Mouse (Mus musculus) cerebellum, adult 9-11 months (tissue): ENCODE data around the gene Fam189a1.

Experiments used
- DNase-seq: peaks from one replicate; pipeline ENCODE4 v3.0.0; 2022

Gene Fam189a1

GRCm38 (mm10) chr7:64944686-64945085 is 211.7 kb downstream of the Fam189a1 start:
- DNase-seq, result no peak

DNA sequence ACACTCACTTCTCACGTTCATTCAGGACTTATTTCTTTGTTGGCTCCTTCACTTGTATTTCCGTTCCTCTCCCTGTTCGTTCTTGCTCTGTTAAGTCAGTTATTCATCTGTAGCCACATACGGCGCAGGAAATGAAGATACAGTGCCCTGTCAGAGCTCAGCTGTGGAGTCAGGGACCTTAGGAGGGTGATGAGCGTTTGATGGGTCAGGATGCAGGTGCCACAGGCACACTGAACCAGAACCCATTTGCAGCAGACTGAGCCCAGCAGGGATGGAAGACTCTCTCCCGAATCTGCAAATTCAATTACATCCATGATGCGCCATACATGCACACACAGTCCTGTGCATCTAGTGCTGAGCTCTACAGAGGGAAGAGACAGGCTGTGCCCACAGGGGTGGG is 212.2 kb downstream of the Fam189a1 start:
- no peak for DNase-seq

DNA sequence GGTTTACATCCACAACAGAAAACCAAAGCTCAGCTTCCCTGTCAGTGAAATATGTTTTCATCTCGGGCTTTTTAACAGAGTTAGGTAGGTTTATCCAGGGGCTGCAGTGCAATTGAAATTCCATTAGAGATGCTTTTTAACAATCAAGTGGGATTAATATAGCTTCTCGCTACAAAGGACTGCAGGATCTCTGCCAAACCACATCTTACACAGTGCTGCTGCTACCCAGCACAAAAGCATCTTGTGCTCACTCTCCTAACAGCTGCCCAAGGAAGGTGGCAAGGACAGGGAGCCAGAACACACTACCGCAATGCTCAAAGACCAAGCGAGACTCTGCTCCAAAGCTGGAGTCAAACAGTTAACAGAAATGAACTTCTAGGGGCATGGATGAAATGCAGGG is 219.4 kb downstream of the Fam189a1 start:
- DNase-seq, result no peak

GRCm38 (mm10) chr7:64934115-64934514 is 222.3 kb downstream of the Fam189a1 start:
- no peak for DNase-seq

DNA sequence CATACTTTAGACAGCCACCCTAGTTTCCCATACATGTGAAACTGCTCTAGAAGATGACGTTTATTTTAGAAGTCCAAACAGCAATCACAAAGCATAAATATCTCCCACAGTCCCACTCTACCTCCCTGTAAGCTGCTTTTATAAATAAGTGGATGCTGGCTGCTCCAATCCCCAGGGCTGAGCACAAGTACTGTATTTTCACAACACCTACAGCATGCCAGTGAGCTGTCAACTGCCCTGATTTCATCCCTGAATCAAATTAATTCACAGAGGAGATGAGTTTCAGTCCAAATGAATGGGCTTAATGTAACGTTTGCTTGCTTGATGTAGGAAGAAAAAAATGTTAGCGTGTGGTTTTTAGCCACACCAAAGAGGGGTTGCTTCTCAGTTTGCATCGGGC is 225.4 kb downstream of the Fam189a1 start:
- DNase-seq, result no peak

DNA sequence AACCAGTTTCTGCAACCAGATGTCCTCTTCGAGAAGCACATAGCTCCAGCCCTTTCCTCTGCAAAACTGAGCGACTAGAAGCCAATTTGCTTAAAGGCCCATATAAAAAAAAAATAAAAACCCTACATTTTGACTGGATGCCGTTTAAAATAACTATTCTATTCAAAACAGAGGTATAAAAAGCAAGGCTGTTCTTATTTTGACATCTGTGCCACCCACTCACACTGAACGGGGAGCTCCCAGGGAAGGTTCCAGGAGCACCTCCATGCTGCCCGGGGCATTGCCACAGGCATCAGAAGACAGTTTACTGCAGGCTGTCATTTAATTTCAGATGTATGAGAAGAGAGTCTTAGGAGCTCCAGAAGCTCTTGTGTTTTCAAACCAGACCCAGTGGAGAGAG is 232.5 kb downstream of the Fam189a1 start:
- DNase-seq, result no peak

- DNase-seq, result no peak
Measured at GRCm38 (mm10) chr7:64921189-64921588, 235.2 kb downstream of the Fam189a1 start.

DNA sequence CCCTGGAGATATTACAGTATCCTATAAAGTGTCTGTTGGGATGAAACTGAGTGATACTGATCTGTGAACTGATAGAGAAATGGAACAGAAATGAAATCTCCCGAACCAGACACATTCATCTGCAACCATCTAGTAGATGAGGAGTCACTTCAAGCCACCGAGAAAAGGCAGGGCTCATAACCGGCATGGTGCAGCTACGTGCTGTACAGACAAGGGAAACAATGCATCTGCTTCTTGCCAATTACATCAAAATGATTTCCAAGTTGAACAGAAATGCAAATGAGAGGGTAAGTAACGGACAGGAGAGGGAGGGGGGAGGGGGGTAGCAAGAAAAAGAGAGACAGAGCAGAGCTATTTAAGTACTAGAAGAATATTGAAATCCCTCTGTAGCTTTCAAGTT is 235.6 kb downstream of the Fam189a1 start:
- no peak for DNase-seq

DNA sequence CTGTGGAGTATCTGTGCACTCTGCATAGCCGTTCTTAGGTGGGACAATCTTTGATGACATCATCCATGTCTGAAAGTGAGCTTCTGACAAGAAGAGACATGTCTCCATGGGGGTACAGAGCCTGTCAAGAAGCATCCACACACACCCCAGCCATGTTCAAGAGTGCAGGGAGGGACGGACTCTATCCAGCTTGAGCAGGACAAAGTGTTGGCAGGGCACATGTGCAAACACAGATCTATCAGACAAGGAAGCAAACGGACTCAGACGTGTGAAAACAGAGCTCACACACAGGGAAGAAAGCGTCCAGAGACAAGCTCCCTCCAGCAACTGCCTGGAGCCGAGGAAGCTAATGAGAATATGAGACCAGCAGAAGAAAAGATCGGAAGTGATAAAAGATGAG is 239.7 kb downstream of the Fam189a1 start:
- no peak for DNase-seq

- no peak for DNase-seq
Measured at GRCm38 (mm10) chr7:64915121-64915520, 241.2 kb downstream of the Fam189a1 start.

GRCm38 (mm10) chr7:64911945-64912344 is 244.4 kb downstream of the Fam189a1 start:
- DNase-seq, result no peak

GRCm38 (mm10) chr7:64910208-64910607 is 246.2 kb downstream of the Fam189a1 start:
- DNase-seq, result no peak

DNA sequence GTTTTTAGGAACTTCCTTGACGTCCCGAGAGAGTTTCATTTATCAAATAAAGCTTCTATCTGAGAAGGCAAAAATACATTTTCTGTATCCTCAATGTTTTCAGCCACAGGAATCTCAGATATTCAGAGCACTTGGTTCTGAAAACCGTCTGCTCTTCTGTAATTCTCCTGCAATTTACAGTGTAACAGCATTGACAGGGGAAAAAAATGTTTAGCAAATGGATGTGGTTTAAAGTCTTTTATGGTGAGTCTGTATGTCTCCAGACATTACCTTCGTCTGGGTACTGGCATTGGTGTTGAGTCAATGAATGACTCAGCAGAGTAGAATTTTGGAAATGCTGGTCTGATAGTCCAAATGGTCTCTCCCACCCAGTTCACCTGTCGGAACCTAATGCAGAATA is 249.4 kb downstream of the Fam189a1 start:
- no peak for DNase-seq

GRCm38 (mm10) chr7:64905506-64905905 is 250.9 kb downstream of the Fam189a1 start:
- no peak for DNase-seq

GRCm38 (mm10) chr7:64900249-64900648 is 256.1 kb downstream of the Fam189a1 start:
- no peak for DNase-seq

GRCm38 (mm10) chr7:64896587-64896986 is 259.8 kb downstream of the Fam189a1 start:
- DNase-seq, result no peak

GRCm38 (mm10) chr7:64895685-64896101 is 260.7 kb downstream of the Fam189a1 start:
- no peak for DNase-seq

GRCm38 (mm10) chr7:64891139-64891538 is 265.2 kb downstream of the Fam189a1 start:
- no peak for DNase-seq

DNA sequence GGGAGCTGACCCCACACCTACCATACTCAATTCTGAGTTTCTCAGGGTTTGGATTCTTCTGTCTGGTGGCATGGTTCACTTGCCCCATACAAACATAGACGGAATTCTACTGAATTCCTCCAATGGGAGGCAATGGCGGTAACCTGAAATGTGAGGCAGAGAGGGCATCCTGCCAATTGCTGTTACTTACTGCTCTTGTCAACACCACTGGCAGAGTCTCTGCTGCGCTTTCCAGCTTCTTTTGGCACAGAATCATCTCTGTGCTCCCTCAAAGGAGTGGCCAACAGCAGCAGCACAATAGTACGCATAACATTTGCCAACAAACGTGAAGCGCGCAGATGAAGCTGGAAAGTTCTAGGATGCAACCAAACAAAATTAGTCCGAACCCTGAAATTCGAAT is 266.5 kb downstream of the Fam189a1 start:
- no peak for DNase-seq

DNA sequence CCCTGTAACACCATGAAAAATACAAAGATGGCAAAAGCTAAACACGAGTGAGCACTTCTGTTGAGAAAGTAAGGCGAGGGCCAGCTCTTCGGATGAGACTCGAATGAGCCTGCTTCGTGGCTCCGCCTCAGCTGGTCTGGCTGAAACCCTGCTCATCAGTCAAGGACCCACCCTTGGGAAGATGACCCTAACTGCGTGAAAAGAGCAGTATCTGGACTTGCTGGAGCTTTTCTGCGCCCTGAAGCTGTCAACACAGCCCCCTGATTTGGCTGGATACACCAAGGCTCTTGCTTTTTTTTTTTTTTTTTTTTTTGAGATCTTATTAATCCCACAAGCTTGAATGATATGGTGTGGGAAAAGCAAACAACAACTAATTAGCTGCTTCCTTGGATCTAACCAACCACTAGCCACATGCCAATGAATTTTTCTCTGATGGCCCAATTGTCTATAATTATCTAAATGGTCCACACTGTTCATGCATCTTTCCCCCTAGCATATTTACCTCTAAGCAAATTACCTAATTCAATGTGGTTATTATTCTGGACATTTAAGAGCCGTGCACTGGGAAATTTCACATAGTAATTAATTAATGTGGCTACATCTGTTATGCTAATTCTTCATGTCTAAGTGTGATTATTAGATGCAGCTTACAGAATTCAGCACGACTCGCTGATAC is 272.0 kb downstream of the Fam189a1 start:
- no peak for DNase-seq

GRCm38 (mm10) chr7:64882243-64882642 is 274.1 kb downstream of the Fam189a1 start:
- DNase-seq, result no peak

GRCm38 (mm10) chr7:64881387-64881786 is 275.0 kb downstream of the Fam189a1 start:
- no peak for DNase-seq

GRCm38 (mm10) chr7:64880415-64880814 is 276.0 kb downstream of the Fam189a1 start:
- no peak for DNase-seq

DNA sequence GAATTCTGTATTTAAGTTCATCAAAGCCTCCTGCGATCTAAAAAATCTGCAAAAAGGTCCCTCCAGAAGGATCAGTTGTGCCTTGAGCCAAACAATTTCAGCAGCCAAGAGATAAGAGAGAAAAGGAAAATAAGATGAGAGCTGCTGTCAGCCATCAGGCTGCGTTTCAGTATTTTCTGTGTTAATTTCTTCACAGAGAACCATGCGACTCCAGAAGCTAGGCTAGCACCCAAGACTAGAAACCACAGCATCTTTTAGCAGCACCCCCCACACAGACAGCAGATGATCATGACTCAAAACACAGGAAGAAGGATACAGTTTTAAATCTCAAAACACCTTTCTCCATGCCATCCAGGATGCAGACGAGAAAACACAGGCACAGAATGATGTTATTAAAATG is 281.4 kb downstream of the Fam189a1 start:
- DNase-seq, result no peak

DNA sequence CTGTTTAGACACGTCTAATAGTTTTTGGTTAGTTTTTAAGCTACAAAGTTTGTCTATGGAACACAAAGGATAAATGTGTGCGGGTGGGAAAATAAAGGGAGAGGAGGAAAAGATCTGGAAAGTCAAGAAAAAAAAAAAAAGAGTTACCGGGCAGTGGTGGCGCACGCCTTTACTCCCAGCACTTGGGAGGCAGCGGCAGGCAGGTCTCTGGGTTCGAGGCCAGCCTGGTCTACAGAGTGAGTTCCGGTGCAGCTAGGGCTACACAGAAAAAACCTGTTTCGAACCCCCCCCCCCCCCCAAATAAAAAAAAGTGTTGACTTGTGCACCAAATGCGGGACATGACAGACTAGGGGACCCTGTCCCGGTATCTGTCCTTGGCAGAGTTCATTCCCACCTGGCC is 283.1 kb downstream of the Fam189a1 start:
- no peak for DNase-seq
